Mouse (Mus musculus): ENCODE data around the gene Ccdc14. TPM values are rescaled to one million over a fixed set of nuclear protein-coding genes. Genes with fewer than 3 reads are reported as not detected.

The Ccdc14 gene
- total and polyA plus RNA-seq, 2 experiments = 0.28 to 1.3 TPM

DNA sequence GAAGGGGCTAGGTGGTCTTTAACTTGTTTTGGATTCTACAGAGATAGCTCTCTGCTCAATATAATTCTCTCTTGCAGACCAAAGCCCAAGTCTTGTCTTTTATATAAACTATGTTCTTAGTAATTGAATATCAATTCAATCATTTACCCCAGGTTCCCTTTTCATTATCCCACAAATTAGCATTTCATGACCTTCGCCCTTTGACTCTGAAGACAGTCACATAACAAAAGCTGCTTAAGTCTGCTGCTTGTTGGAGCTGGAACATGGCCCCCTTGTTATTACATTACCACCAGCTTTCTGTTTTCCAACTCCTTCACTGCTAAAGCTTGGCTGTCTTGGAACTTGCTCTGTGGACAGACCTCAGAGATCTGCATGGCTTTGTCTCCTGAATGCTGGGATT lies 39.0 kb downstream of the Ccdc14 start:
- DNase-seq (ENCODE audit: extremely low read depth, low read depth, low spot score) = no peak
- WGBS = 90% methylated on average over 1 of the region's 1 CpGs
- H3K27me3 ChIP-seq (ENCODE audit: control insufficient read depth, insufficient read depth, low read length) = no peaks in the 10 kb centered on the region

DNA sequence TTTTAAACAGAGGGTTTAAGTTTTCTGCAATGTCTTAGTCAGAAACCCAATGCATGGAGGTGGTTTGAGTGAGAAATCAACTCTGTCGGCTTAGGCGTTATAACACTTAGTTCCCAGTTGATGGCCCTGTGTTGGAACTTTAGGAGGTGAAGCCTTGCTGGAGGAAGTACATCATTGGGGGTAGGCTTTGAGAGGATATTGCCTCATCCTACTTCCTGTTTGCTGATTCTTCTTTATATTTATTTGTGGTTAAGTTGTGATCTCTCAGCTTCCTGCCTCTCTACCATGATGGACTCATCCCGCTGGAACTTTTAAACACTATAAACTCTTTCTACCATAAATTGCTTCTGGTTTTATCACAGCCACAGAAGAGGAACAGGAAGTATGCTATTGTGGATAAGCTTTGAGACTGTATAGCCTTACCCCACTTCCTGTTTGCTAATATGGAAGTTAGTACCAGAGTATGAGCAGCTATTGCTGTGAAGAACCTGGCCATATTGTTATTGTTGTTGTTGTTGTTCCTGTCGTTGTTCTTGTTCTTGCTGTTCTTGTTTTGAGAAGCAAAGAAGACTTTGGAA lies 48.3 kb downstream of the Ccdc14 start:
- H3K79me2 ChIP-seq (ENCODE audit: control insufficient read depth, insufficient read depth, low read length) = no peaks in the 10 kb centered on the region
- no peak overlapping the region for H3K4me3 ChIP-seq (ENCODE audit: insufficient read depth, low read depth, low read length)
- H3K36me3 ChIP-seq (ENCODE audit: control insufficient read depth, insufficient read depth, low read length) = no peaks in the 10 kb centered on the region
- H3K9ac ChIP-seq (ENCODE audit: low read depth, low read length) = no peak overlapping the region
- WGBS = 85% methylated on average over 4 of the region's 4 CpGs
- no peak overlapping the region for H3K27ac ChIP-seq (replicated peaks; ENCODE audit: insufficient read depth, low read depth, low read length)
- no peaks in the 10 kb centered on the region for H3K4me1 ChIP-seq (ENCODE audit: control insufficient read depth, insufficient read depth, low read length)
- H3K27me3 ChIP-seq (ENCODE audit: control insufficient read depth, insufficient read depth, low read length) = no peaks in the 10 kb centered on the region
- no peak for TF ChIP-seq POLR2A (IDR thresholded peaks at IDR 0.05; ENCODE audit: extremely low read depth, insufficient read depth, low read length)
- no peak for TF ChIP-seq CTCF (IDR thresholded peaks at IDR 0.05; ENCODE audit: low read depth, low read length)
- DNase-seq (ENCODE audit: extremely low read depth, low read depth, low spot score) = no peak

More for the DNA sequence above, 39.0 kb downstream of the Ccdc14 start:
- TF ChIP-seq CTCF (IDR thresholded peaks at IDR 0.05; ENCODE audit: low read depth, low read length) = no peak
- no peak for TF ChIP-seq POLR2A (IDR thresholded peaks at IDR 0.05; ENCODE audit: extremely low read depth, insufficient read depth, low read length)
- Histone ChIP-seq H3K79me2 (ENCODE audit: control insufficient read depth, insufficient read depth, low read length) (no peaks in the 10 kb centered on the region), H3K27ac (replicated peaks; ENCODE audit: insufficient read depth, low read depth, low read length) (no peak overlapping the region), H3K4me1 (ENCODE audit: control insufficient read depth, insufficient read depth, low read length) (peaks cover 2% of the 10 kb centered on the region; the same call in 1 of the 2 replicates), H3K9ac (ENCODE audit: low read depth, low read length) (no peak overlapping the region), H3K4me3 (ENCODE audit: insufficient read depth, low read depth, low read length) (no peak overlapping the region), H3K36me3 (ENCODE audit: control insufficient read depth, insufficient read depth, low read length) (no peaks in the 10 kb centered on the region)

GRCm38 (mm10) chr16:34742930-34743329 lies 52.5 kb downstream of the Ccdc14 start:
- Histone ChIP-seq H3K36me3 (ENCODE audit: control insufficient read depth, insufficient read depth, low read length) (no peaks in the 10 kb centered on the region), H3K4me1 (ENCODE audit: control insufficient read depth, insufficient read depth, low read length) (peaks cover 15% of the 10 kb centered on the region), H3K27me3 (ENCODE audit: control insufficient read depth, insufficient read depth, low read length) (no peaks in the 10 kb centered on the region), H3K9ac (ENCODE audit: low read depth, low read length) (no peak overlapping the region), H3K27ac (replicated peaks; ENCODE audit: insufficient read depth, low read depth, low read length) (no peak overlapping the region), H3K4me3 (ENCODE audit: insufficient read depth, low read depth, low read length) (no peak overlapping the region), H3K79me2 (ENCODE audit: control insufficient read depth, insufficient read depth, low read length) (no peaks in the 10 kb centered on the region)
- DNase-seq (ENCODE audit: extremely low read depth, low read depth, low spot score) = peak; percentile 34
- WGBS = 62% methylated on average over 2 of the region's 2 CpGs
- TF ChIP-seq POLR2A (IDR thresholded peaks at IDR 0.05; ENCODE audit: extremely low read depth, insufficient read depth, low read length) (no peak), CTCF (IDR thresholded peaks at IDR 0.05; ENCODE audit: low read depth, low read length) (peak; percentile 81)

- peak; percentile 87 for DNase-seq (ENCODE audit: extremely low read depth, low read depth, low spot score)
- peak within 1 kb of the TSS; percentile 85 for H3K9ac ChIP-seq (ENCODE audit: low read depth, low read length)
- H3K79me2 ChIP-seq (ENCODE audit: control insufficient read depth, insufficient read depth, low read length) = no peaks in the 10 kb centered on the region
- peaks cover 29% of the 10 kb centered on the region for H3K4me1 ChIP-seq (ENCODE audit: control insufficient read depth, insufficient read depth, low read length)
- H3K4me3 ChIP-seq (ENCODE audit: insufficient read depth, low read depth, low read length) = peak within 1 kb of the TSS; percentile 63
- no peaks in the 10 kb centered on the region for H3K36me3 ChIP-seq (ENCODE audit: control insufficient read depth, insufficient read depth, low read length)
- no peaks in the 10 kb centered on the region for H3K27me3 ChIP-seq (ENCODE audit: control insufficient read depth, insufficient read depth, low read length)
- WGBS = under 1% methylated on average over 48 of the region's 48 CpGs
- peak within 1 kb of the TSS; percentile 35 for H3K27ac ChIP-seq (replicated peaks; ENCODE audit: insufficient read depth, low read depth, low read length)
- TF ChIP-seq CTCF (IDR thresholded peaks at IDR 0.05; ENCODE audit: low read depth, low read length) (0 out of 2 replicates have a peak, but pooled peaks have one; percentile 19), POLR2A (IDR thresholded peaks at IDR 0.05; ENCODE audit: extremely low read depth, insufficient read depth, low read length) (peak; percentile 97)
Measured at GRCm38 (mm10) chr16:34745065-34745585, 54.7 kb downstream of the Ccdc14 start, which contains the start of gene Mylk. Mylk (plus strand) TSS chr16:34745210.

GRCm38 (mm10) chr16:34748081-34748720 lies 57.8 kb downstream of the Ccdc14 start:
- Histone ChIP-seq H3K9ac (ENCODE audit: low read depth, low read length) (no peak overlapping the region; the same call in 1 of the 2 replicates), H3K36me3 (ENCODE audit: control insufficient read depth, insufficient read depth, low read length) (no peaks in the 10 kb centered on the region), H3K27me3 (ENCODE audit: control insufficient read depth, insufficient read depth, low read length) (no peaks in the 10 kb centered on the region), H3K4me3 (ENCODE audit: insufficient read depth, low read depth, low read length) (no peak overlapping the region), H3K4me1 (ENCODE audit: control insufficient read depth, insufficient read depth, low read length) (peaks cover 33% of the 10 kb centered on the region), H3K27ac (replicated peaks; ENCODE audit: insufficient read depth, low read depth, low read length) (peak overlapping the region; percentile 54), H3K79me2 (ENCODE audit: control insufficient read depth, insufficient read depth, low read length) (no peaks in the 10 kb centered on the region)
- peak; percentile 78 for DNase-seq (ENCODE audit: extremely low read depth, low read depth, low spot score)
- WGBS = 30% methylated on average over 11 of the region's 11 CpGs
- TF ChIP-seq CTCF (IDR thresholded peaks at IDR 0.05; ENCODE audit: low read depth, low read length) (no peak), POLR2A (IDR thresholded peaks at IDR 0.05; ENCODE audit: extremely low read depth, insufficient read depth, low read length) (no peak)

Data from liver, adult 2 months (tissue).